Mouse (Mus musculus): ENCODE results near the gene E330009J07Rik. TPM values are rescaled to one million over a fixed set of nuclear protein-coding genes. Genes with fewer than 3 reads are reported as not detected.

Gene E330009J07Rik
- polyA plus RNA-seq, 1 experiment from 2014 or later, result 11.0 TPM

GRCm38 (mm10) chr6:40465710-40466109 lies 29.8 kb upstream of the E330009J07Rik start:
- H3K9me3 ChIP-seq (ENCODE audit: control insufficient read depth, low read length), result no peaks in the 10 kb centered on the region
- ATAC-seq (ENCODE audit: low FRiP score, low TSS enrichment), result no peak

GRCm38 (mm10) chr6:40454436-40455041 lies 18.6 kb upstream of the E330009J07Rik start:
- Histone ChIP-seq H3K4me2 (replicated peaks; ENCODE audit: low read depth) (no peak overlapping the region), H3K36me3 (ENCODE audit: control insufficient read depth, insufficient read depth, low read length) (no peaks in the 10 kb centered on the region), H3K9ac (ENCODE audit: low read length) (no peak overlapping the region), H3K4me1 (replicated peaks; ENCODE audit: control insufficient read depth, insufficient read depth) (no peaks in the 10 kb centered on the region), H3K4me3 (ENCODE audit: low read depth, low read length) (no peak overlapping the region), H3K27me3 (ENCODE audit: control insufficient read depth, insufficient read depth, low read length) (no peaks in the 10 kb centered on the region), H3K27ac (replicated peaks) (no peak overlapping the region), H3K9me3 (ENCODE audit: control insufficient read depth, low read length) (no peaks in the 10 kb centered on the region)
- TF ChIP-seq CTCF (IDR thresholded peaks at IDR 0.05; ENCODE audit: low read depth) (peak; percentile 68), EP300 (optimal IDR thresholded peaks at IDR 0.05) (no peak)
- ATAC-seq (ENCODE audit: low FRiP score, low TSS enrichment), result no peak
- DNase-seq (ENCODE audit: low spot score), result no peak
- WGBS, result 22% methylated on average over 7 of the region's 7 CpGs

More at GRCm38 (mm10) chr6:40465710-40466109, 29.8 kb upstream of the E330009J07Rik start:
- DNase-seq (ENCODE audit: low spot score), result no peak
- no peak overlapping the region for H3K9ac ChIP-seq (ENCODE audit: low read length)
- no peak overlapping the region for H3K4me2 ChIP-seq (replicated peaks; ENCODE audit: low read depth)
- H3K36me3 ChIP-seq (ENCODE audit: control insufficient read depth, insufficient read depth, low read length), result no peaks in the 10 kb centered on the region
- peak; percentile 60 for TF ChIP-seq CTCF (IDR thresholded peaks at IDR 0.05; ENCODE audit: low read depth)
- no peak for TF ChIP-seq EP300 (optimal IDR thresholded peaks at IDR 0.05)
- no peaks in the 10 kb centered on the region for H3K27me3 ChIP-seq (ENCODE audit: control insufficient read depth, insufficient read depth, low read length)
- WGBS, result 47% methylated on average over 6 of the region's 6 CpGs
- no peak overlapping the region for H3K4me3 ChIP-seq (ENCODE audit: low read depth, low read length)
- H3K4me1 ChIP-seq (replicated peaks; ENCODE audit: control insufficient read depth, insufficient read depth), result no peaks in the 10 kb centered on the region
- H3K27ac ChIP-seq (replicated peaks), result no peak overlapping the region

- TF ChIP-seq CTCF (IDR thresholded peaks at IDR 0.05; ENCODE audit: low read depth) (no peak), EP300 (optimal IDR thresholded peaks at IDR 0.05) (no peak)
Measured at GRCm38 (mm10) chr6:40448626-40449025, 12.7 kb upstream of the E330009J07Rik start.

GRCm38 (mm10) chr6:40443281-40443928 lies 7.5 kb upstream of the E330009J07Rik start:
- no peaks in the 10 kb centered on the region for H3K4me1 ChIP-seq (replicated peaks; ENCODE audit: control insufficient read depth, insufficient read depth)
- no peaks in the 10 kb centered on the region for H3K9me3 ChIP-seq (ENCODE audit: control insufficient read depth, low read length)
- H3K4me3 ChIP-seq (ENCODE audit: low read depth, low read length), result no peak overlapping the region
- no peaks in the 10 kb centered on the region for H3K27me3 ChIP-seq (ENCODE audit: control insufficient read depth, insufficient read depth, low read length)
- H3K9ac ChIP-seq (ENCODE audit: low read length), result no peak overlapping the region
- H3K36me3 ChIP-seq (ENCODE audit: control insufficient read depth, insufficient read depth, low read length), result no peaks in the 10 kb centered on the region
- TF ChIP-seq CTCF (IDR thresholded peaks at IDR 0.05; ENCODE audit: low read depth) (no peak), EP300 (optimal IDR thresholded peaks at IDR 0.05) (no peak)
- DNase-seq (ENCODE audit: low spot score), result no peak
- no peak overlapping the region for H3K27ac ChIP-seq (replicated peaks)
- 35% methylated on average over 10 of the region's 10 CpGs for WGBS
- ATAC-seq (ENCODE audit: low FRiP score, low TSS enrichment), result no peak
- H3K4me2 ChIP-seq (replicated peaks; ENCODE audit: low read depth), result no peak overlapping the region

More at GRCm38 (mm10) chr6:40448626-40449025, 12.7 kb upstream of the E330009J07Rik start:
- no peaks in the 10 kb centered on the region for H3K27me3 ChIP-seq (ENCODE audit: control insufficient read depth, insufficient read depth, low read length)
- no peak overlapping the region for H3K9ac ChIP-seq (ENCODE audit: low read length)
- no peaks in the 10 kb centered on the region for H3K36me3 ChIP-seq (ENCODE audit: control insufficient read depth, insufficient read depth, low read length)
- no peaks in the 10 kb centered on the region for H3K4me1 ChIP-seq (replicated peaks; ENCODE audit: control insufficient read depth, insufficient read depth)
- no peaks in the 10 kb centered on the region for H3K9me3 ChIP-seq (ENCODE audit: control insufficient read depth, low read length)
- H3K4me2 ChIP-seq (replicated peaks; ENCODE audit: low read depth), result no peak overlapping the region
- no peak overlapping the region for H3K27ac ChIP-seq (replicated peaks)
- ATAC-seq (ENCODE audit: low FRiP score, low TSS enrichment) (no peak), DNase-seq (ENCODE audit: low spot score) (no peak)
- no peak overlapping the region for H3K4me3 ChIP-seq (ENCODE audit: low read depth, low read length)

- Histone ChIP-seq H3K36me3 (ENCODE audit: control insufficient read depth, insufficient read depth, low read length) (no peaks in the 10 kb centered on the region), H3K4me3 (ENCODE audit: low read depth, low read length) (no peak overlapping the region), H3K9ac (ENCODE audit: low read length) (no peak overlapping the region), H3K4me2 (replicated peaks; ENCODE audit: low read depth) (no peak overlapping the region), H3K9me3 (ENCODE audit: control insufficient read depth, low read length) (no peaks in the 10 kb centered on the region), H3K27ac (replicated peaks) (no peak overlapping the region), H3K27me3 (ENCODE audit: control insufficient read depth, insufficient read depth, low read length) (no peaks in the 10 kb centered on the region), H3K4me1 (replicated peaks; ENCODE audit: control insufficient read depth, insufficient read depth) (no peaks in the 10 kb centered on the region)
- WGBS, result 24% methylated on average over 3 of the region's 3 CpGs
- DNase-seq (ENCODE audit: low spot score) (no peak), ATAC-seq (ENCODE audit: low FRiP score, low TSS enrichment) (no peak)
- TF ChIP-seq EP300 (optimal IDR thresholded peaks at IDR 0.05), result no peak
- peak; percentile 49 for TF ChIP-seq CTCF (IDR thresholded peaks at IDR 0.05; ENCODE audit: low read depth)
Measured at GRCm38 (mm10) chr6:40441755-40442154, 5.8 kb upstream of the E330009J07Rik start.

- Histone ChIP-seq H3K4me3 (ENCODE audit: low read depth, low read length) (no peak overlapping the region), H3K27me3 (ENCODE audit: control insufficient read depth, insufficient read depth, low read length) (no peaks in the 10 kb centered on the region), H3K4me2 (replicated peaks; ENCODE audit: low read depth) (no peak overlapping the region), H3K27ac (replicated peaks) (no peak overlapping the region), H3K4me1 (replicated peaks; ENCODE audit: control insufficient read depth, insufficient read depth) (no peaks in the 10 kb centered on the region), H3K9ac (ENCODE audit: low read length) (no peak overlapping the region), H3K36me3 (ENCODE audit: control insufficient read depth, insufficient read depth, low read length) (no peaks in the 10 kb centered on the region), H3K9me3 (ENCODE audit: control insufficient read depth, low read length) (no peaks in the 10 kb centered on the region)
- DNase-seq (ENCODE audit: low spot score), result no peak
- TF ChIP-seq EP300 (optimal IDR thresholded peaks at IDR 0.05) (no peak), CTCF (IDR thresholded peaks at IDR 0.05; ENCODE audit: low read depth) (no peak)
- ATAC-seq (ENCODE audit: low FRiP score, low TSS enrichment), result no peak
- WGBS, result 75% methylated on average over 3 of the region's 3 CpGs
Measured at GRCm38 (mm10) chr6:40441276-40441675, 5.3 kb upstream of the E330009J07Rik start.
